Mouse (Mus musculus) midbrain, embryonic 11.5 days (tissue): ENCODE results near the gene Fryl. TPM values are rescaled to one million over a fixed set of nuclear protein-coding genes. Genes with fewer than 3 reads are reported as not detected.

Source experiments
- ATAC-seq: fragments of 200-750 bp; cut with Nextera tagmentation; 2 replicates; pipeline ENCODE4 v1.8.0; 2017; ENCODE audit warnings: moderate TSS enrichment, moderate library complexity; ENCODE audit not compliant: low FRiP score
- DNase-seq: peaks from one replicate; pipeline ENCODE4 v3.0.0; 2015; ENCODE audit warnings: low spot score; ENCODE audit errors: missing footprints
- H3K27ac ChIP-seq: fragments of 300-500 bp; sonication (generic); 2 replicates; pipeline ENCODE4 v1.5.1; 2014; ENCODE audit warnings: low read depth, low read length
- H3K27me3 ChIP-seq: fragments of 300-500 bp; sonication (generic); 2 replicates; pipeline ENCODE4 v1.6.1; 2014; ENCODE audit warnings: mild to moderate bottlenecking, low read length, moderate library complexity, mixed read lengths; ENCODE audit not compliant: control insufficient read depth, insufficient read depth
- H3K36me3 ChIP-seq: fragments of 300-500 bp; sonication (generic); 2 replicates; pipeline ENCODE4 v1.6.1; 2014; ENCODE audit warnings: mild to moderate bottlenecking, low read length, moderate library complexity, mixed read lengths; ENCODE audit not compliant: control insufficient read depth, insufficient read depth
- H3K4me1 ChIP-seq: fragments of 300-500 bp; sonication (generic); 2 replicates; pipeline ENCODE4 v1.6.1; 2014; ENCODE audit warnings: low read length; ENCODE audit not compliant: control insufficient read depth, insufficient read depth
- H3K4me2 ChIP-seq: fragments of 300-500 bp; sonication (generic); 2 replicates; pipeline ENCODE4 v1.6.1; 2014; ENCODE audit warnings: mild to moderate bottlenecking, moderate library complexity
- H3K4me3 ChIP-seq: fragments of 300-500 bp; sonication (generic); 2 replicates; pipeline ENCODE4 v1.5.1; 2014; ENCODE audit warnings: low read depth, low read length
- H3K9ac ChIP-seq: fragments of 300-500 bp; sonication (generic); 2 replicates; pipeline ENCODE4 v1.6.1; 2014; ENCODE audit warnings: low read length
- H3K9me3 ChIP-seq: fragments of 300-500 bp; sonication (generic); 2 replicates; pipeline ENCODE4 v1.6.1; 2016; ENCODE audit warnings: low read length; ENCODE audit not compliant: control insufficient read depth
- WGBS: fragments of 180-500 bp; shearing (Covaris S2); extraction: QIAGEN DNeasy Blood & Tissue Kit; methylation state at CpG from one replicate; pipeline ENCODE4 v1.1.7; 2014; 5-methylcytosine and 5-hydroxymethylcytosine counted together
- polyA plus RNA-seq: library from polyadenylated mRNA; unstranded; fragments of >200 nt; fragmentation: Nextera tagmentation; extraction: Ambion mirVana; gene quantifications from 2 replicates; pipeline ENCODE4 v1.2.1, GENCODE M21; 2014

The Fryl gene
- polyA plus RNA-seq, 1 experiment from 2014 or later, result 39.0 TPM

- DNase-seq (no peak), ATAC-seq (no peak)
- no peak overlapping the region for H3K4me3 ChIP-seq
- H3K4me1 ChIP-seq, result peaks cover 29% of the 10 kb centered on the region
- H3K27ac ChIP-seq, result no peak overlapping the region
- H3K4me2 ChIP-seq, result no peak overlapping the region
- 24% methylated on average over 9 of the region's 9 CpGs for WGBS
- H3K9me3 ChIP-seq, result no peaks in the 10 kb centered on the region
- H3K9ac ChIP-seq, result no peak overlapping the region
- H3K36me3 ChIP-seq, result no peaks in the 10 kb centered on the region
- no peaks in the 10 kb centered on the region for H3K27me3 ChIP-seq
Measured at GRCm38 (mm10) chr5:73232267-73232666, 24.2 kb downstream of the Fryl start.

GRCm38 (mm10) chr5:73231835-73232234 lies 24.6 kb downstream of the Fryl start:
- Histone ChIP-seq H3K9me3 (no peaks in the 10 kb centered on the region), H3K4me1 (peaks cover 25% of the 10 kb centered on the region), H3K27ac (no peak overlapping the region), H3K36me3 (no peaks in the 10 kb centered on the region), H3K4me3 (no peak overlapping the region), H3K9ac (no peak overlapping the region), H3K4me2 (no peak overlapping the region), H3K27me3 (no peaks in the 10 kb centered on the region)
- ATAC-seq (no peak), DNase-seq (no peak)
- WGBS, result 8% methylated on average over 6 of the region's 6 CpGs

GRCm38 (mm10) chr5:73230171-73230570 lies 26.2 kb downstream of the Fryl start:
- H3K36me3 ChIP-seq, result no peaks in the 10 kb centered on the region
- ATAC-seq, result no peak
- 50% methylated on average over 4 of the region's 4 CpGs for WGBS
- DNase-seq, result no peak
- H3K4me1 ChIP-seq, result peaks cover 24% of the 10 kb centered on the region
- no peaks in the 10 kb centered on the region for H3K9me3 ChIP-seq
- H3K9ac ChIP-seq, result no peak overlapping the region
- H3K4me3 ChIP-seq, result no peak overlapping the region
- H3K4me2 ChIP-seq, result no peak overlapping the region
- no peak overlapping the region for H3K27ac ChIP-seq
- no peaks in the 10 kb centered on the region for H3K27me3 ChIP-seq

DNA sequence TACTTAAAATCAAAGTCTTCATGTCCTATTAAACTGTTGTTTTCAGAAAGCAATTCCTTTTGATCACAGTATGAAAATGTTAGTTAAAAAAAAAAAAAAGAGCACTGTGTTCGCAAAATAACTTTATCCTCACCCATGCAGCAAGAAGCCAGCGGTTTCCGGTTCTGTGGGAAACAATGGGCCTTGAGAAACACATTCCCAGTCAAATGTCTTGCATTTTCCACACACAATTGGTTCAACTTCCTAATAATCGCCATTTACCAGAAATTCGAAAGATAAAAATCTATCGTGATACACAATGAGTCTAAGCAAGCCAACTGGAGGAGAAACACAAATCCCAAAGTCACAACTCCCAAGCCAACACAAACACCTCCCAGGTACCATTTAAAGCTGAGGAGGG lies 27.0 kb downstream of the Fryl start:
- no peak for DNase-seq
- peaks cover 24% of the 10 kb centered on the region for H3K4me1 ChIP-seq
- WGBS, result 80% methylated on average over 6 of the region's 6 CpGs

GRCm38 (mm10) chr5:73228291-73229049 lies 27.9 kb downstream of the Fryl start:
- 87% methylated on average over 12 of the region's 12 CpGs for WGBS
- ATAC-seq (no peak), DNase-seq (no peak)
- H3K27me3 ChIP-seq, result no peaks in the 10 kb centered on the region
- H3K4me2 ChIP-seq, result no peak overlapping the region
- no peaks in the 10 kb centered on the region for H3K9me3 ChIP-seq
- H3K36me3 ChIP-seq, result no peaks in the 10 kb centered on the region
- H3K27ac ChIP-seq, result no peak overlapping the region
- H3K4me3 ChIP-seq, result no peak overlapping the region
- H3K4me1 ChIP-seq, result peaks cover 24% of the 10 kb centered on the region
- no peak overlapping the region for H3K9ac ChIP-seq

More for the DNA sequence above, 27.0 kb downstream of the Fryl start:
- Histone ChIP-seq H3K9me3 (no peaks in the 10 kb centered on the region), H3K9ac (no peak overlapping the region), H3K36me3 (no peaks in the 10 kb centered on the region), H3K27ac (no peak overlapping the region), H3K4me3 (no peak overlapping the region), H3K4me2 (no peak overlapping the region), H3K27me3 (no peaks in the 10 kb centered on the region)
- ATAC-seq, result no peak

DNA sequence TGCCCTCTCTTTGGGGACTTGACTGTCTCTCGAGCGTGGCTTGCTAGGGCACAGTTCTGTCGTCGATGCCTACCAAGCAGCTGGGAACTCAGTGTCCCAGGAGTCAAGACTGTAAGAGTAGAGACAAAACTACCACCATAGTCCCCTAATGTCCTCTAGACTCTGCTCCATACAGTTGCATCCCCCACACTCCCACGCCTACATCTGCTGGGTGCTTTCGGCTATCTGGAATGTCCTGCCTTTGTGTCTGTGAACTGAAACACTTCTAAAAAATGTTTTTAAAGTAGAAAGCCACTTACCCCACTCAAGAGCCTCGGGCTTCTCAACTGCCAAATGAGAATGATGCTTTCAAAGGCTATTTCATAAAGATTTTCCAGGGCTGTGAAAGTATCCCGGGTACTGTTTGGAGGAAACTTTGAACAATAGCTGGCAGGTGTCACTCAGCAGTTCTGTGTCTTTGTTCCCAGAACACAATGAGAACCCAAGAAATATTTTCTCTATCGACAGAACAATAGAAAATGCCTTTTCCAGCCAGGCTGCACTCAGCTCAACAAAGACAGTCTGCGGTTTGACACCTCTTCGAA lies 28.8 kb downstream of the Fryl start:
- Histone ChIP-seq H3K9me3 (no peaks in the 10 kb centered on the region), H3K4me2 (no peak overlapping the region), H3K27ac (no peak overlapping the region), H3K27me3 (no peaks in the 10 kb centered on the region), H3K4me1 (peaks cover 20% of the 10 kb centered on the region), H3K4me3 (no peak overlapping the region), H3K36me3 (no peaks in the 10 kb centered on the region), H3K9ac (no peak overlapping the region)
- DNase-seq (no peak), ATAC-seq (no peak)
- 71% methylated on average over 11 of the region's 11 CpGs for WGBS

DNA sequence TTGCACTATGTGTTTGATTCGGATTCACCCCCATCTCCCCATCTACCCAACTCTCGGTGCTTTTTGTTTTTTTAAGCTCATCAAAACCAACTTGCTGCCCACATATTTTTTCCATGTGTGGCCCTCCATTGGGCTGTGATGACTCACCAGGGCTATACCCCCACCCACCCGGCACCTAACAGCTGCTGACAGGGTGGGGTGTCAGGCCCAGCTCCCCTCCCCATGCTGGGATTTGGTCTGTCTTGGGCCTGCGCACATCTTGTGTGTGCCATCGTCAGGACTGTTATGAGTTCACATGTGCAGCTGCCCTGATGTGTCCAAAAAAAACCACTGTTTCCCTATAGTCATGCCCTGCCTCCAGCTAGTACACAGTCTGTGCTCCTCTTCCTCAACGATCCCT lies 33.4 kb downstream of the Fryl start:
- Histone ChIP-seq H3K4me1 (peaks cover 7% of the 10 kb centered on the region), H3K9me3 (no peaks in the 10 kb centered on the region), H3K27me3 (no peaks in the 10 kb centered on the region), H3K27ac (no peak overlapping the region), H3K36me3 (0 out of 2 replicates have a peak, but pooled peaks cover 4% of the 10 kb centered on the region), H3K4me3 (no peak overlapping the region), H3K4me2 (no peak overlapping the region), H3K9ac (no peak overlapping the region)
- no peak for DNase-seq
- WGBS, result 85% methylated on average over 6 of the region's 6 CpGs
- ATAC-seq, result peak; percentile 16; the same call in 1 of the 2 replicates

DNA sequence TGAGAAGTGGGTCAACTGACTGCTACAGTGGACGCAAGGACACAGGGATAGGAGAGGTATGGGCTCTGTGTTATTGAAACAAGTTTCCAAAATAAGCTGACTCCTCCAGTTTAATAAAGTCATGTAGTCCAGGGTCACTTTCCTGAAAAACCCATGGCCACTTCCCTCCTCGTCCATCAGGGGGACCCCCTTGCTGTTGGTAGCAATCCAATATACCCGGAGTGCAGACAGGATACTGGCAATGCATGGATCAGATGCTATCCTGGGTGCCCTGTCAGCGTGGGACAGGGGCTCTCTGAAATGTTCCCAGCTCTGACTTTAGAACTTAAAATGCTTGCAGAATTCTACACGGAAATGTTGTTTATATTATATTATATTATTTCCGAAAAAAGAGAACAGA lies 34.0 kb downstream of the Fryl start:
- WGBS, result 48% methylated on average over 6 of the region's 6 CpGs
- H3K9me3 ChIP-seq, result no peaks in the 10 kb centered on the region
- no peak overlapping the region for H3K4me2 ChIP-seq
- DNase-seq (no peak), ATAC-seq (peak; percentile 71; the same call in 1 of the 2 replicates)
- H3K9ac ChIP-seq, result no peak overlapping the region
- peaks cover 3% of the 10 kb centered on the region; the same call in 1 of the 2 replicates for H3K4me1 ChIP-seq
- H3K36me3 ChIP-seq, result 0 out of 2 replicates have a peak, but pooled peaks cover 6% of the 10 kb centered on the region
- no peak overlapping the region for H3K4me3 ChIP-seq
- H3K27me3 ChIP-seq, result no peaks in the 10 kb centered on the region
- no peak overlapping the region for H3K27ac ChIP-seq

GRCm38 (mm10) chr5:73221826-73222225 lies 34.6 kb downstream of the Fryl start:
- H3K4me3 ChIP-seq, result no peak overlapping the region
- 0 out of 2 replicates have a peak, but pooled peaks cover 6% of the 10 kb centered on the region for H3K36me3 ChIP-seq
- peaks cover 3% of the 10 kb centered on the region; the same call in 1 of the 2 replicates for H3K4me1 ChIP-seq
- H3K9ac ChIP-seq, result no peak overlapping the region
- no peaks in the 10 kb centered on the region for H3K27me3 ChIP-seq
- no peaks in the 10 kb centered on the region for H3K9me3 ChIP-seq
- WGBS, result 95% methylated on average over 7 of the region's 7 CpGs
- ATAC-seq (no peak), DNase-seq (peak; percentile 75)
- no peak overlapping the region for H3K27ac ChIP-seq
- no peak overlapping the region for H3K4me2 ChIP-seq
